Mouse (Mus musculus) adrenal gland, postnatal 4 days (tissue): ENCODE data around the gene Nfya. TPM values are rescaled to one million over a fixed set of nuclear protein-coding genes. Genes with fewer than 3 reads are reported as not detected.

Experiments
- DNase-seq, 2 experiments: peaks; one replicate each; pipeline ENCODE4 v3.0.0; 2021 to 2022; ENCODE audit warnings: low spot score in 2 of 2, mixed read lengths in 2 of 2
- long read RNA-seq, 2 experiments: library from polyadenylated mRNA; stranded (forward); transcript quantifications; one replicate each; pipeline ENCODE4 v2.0.0; 2021
- total RNA-seq, 2 experiments: library from RNA; stranded (reverse); gene quantifications; 2 replicates each; pipeline ENCODE4 v1.2.3; 2021

Nfya gene
- 10 to 100 TPM; 28.3 to 35.4 TPM for total RNA-seq
- long read RNA-seq, experiment 1, partial matches to known transcripts, result 0 of 2 reads
- long read RNA-seq, experiment 1, other reads (novel, unspliced or antisense), result 2 of 2 reads
- long read RNA-seq, experiment 2, partial matches to known transcripts, result 0 of 5 reads
- long read RNA-seq, experiment 2, other reads (novel, unspliced or antisense), result 4 of 5 reads

DNA sequence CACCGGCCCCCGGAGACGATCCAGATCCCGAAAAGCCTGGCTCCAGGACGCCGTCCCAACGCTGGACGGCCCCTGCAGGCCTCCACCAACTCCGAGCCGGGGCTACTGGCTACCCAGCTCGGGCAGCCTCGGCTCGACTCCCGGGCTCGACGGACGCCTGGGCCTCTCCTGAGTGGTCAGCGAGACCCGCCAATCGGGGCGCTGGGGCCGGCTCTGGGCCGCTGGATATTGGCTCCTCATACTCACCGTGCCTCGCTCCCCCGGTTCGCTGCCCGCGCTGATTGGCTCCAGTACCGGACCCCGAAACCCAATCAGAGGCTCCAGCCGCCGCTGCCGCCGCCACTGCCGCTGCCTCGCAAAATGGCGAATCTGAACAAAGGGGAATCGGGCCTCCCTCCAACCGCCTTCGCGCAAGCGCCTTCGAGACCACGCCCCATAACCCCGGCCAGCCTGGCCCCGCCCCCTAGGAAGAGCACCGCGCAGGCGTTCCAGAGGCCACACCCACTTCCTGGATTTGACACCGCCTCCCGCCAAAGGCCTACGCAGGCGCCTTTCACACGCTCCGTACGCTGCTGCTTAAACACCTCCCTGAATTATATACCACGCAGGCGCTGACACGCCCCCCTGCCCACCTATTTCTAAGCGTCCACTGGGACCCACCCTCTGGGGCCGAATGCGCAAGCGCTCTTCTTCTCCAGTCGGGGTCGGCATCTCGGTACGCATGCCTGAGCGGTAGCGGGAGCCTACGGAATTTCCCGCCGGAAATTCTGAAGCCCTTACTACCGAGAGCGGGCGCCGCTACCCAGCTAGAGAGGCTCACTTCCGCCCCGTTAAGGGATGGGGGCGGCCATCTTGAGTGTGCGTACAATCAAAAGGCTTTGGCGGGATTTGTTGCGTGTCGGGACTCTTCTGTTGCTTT is at the start of gene Nfya, which contains the start of gene Oard1:
Gene Nfya, minus strand, starts transcription at position 527 of the 919 bp plus-strand sequence.
Gene Oard1, plus strand, starts transcription at position 635 of the 919 bp plus-strand sequence.
- DNase-seq, result peak; percentile 98 to 100

DNA sequence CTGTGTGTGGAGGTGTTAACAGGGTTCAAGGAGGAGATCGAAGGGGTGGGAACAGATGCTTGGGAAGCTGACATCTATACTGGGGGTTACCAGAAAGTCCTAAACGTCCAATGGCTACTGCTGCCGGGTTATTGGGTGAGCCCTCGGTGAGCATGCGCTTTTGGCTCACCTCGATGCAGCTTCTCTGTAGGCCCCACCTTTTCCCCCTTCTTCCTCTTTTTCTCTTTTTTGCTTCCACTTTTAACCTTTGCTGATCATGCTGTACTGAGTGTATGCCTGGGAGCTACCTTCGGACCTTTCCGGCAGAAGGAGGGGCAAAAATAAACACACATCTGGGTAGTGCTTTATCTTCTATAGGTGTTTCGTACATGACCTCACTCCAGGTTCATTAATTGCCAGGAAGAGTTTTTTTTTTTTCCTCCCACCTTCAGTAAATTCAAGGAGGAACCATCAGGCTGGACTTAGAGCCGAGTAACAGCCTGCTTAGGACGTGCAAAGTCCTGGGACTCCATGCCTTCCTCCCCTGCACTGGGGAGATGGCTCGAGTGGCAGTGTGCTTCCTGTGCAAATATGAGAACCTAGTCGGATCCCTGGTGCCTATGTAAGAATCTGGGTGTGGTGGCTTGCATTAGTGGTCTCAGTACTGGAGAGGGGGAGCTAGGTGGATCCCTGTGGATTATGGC is 48.4 kb upstream of the Nfya start:
- no peak for DNase-seq

DNA sequence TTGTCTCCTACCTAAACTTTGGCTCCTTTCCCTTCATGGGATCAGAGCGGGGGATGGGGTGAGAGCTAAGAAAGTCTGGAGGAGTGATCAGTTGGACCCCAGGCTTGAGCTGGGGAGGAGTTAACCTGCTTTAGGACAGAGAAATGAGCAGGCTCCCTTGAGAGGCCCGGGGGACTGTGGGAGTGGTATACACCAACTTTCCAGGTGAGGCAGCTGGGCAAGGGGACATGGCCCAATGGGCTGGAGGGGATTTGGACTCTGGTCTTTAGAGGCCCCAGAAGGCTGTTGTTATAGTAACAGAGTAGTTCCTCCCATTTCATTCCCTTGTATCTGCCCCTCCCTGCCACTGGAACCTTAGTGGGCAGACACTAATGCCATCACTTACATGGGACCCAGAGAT is 46.2 kb upstream of the Nfya start:
- DNase-seq, result no peak

DNA sequence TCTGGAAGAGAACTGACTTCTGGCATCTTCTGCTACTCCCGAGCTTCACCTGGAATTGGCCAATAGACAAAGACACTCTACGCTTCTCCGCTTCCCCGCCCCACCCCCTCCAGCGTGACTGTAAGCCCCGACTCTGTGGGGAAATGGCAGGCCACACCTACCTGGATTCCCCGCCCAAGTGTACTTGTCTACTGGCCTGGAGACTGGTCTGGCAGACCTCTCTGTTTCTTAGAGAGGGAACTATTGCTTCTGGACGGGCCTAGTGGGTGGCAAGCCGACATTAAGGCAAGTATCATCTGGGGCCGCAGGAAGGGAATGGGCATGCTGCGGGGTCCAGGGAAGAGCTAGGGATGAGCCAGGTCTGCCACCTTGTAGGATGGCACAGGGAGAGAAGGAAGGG is 45.0 kb upstream of the Nfya start, which contains the start of gene Unc5cl:
Gene Unc5cl, plus strand, starts transcription at position 214 of the 400 bp plus-strand sequence.
- no peak for DNase-seq

DNA sequence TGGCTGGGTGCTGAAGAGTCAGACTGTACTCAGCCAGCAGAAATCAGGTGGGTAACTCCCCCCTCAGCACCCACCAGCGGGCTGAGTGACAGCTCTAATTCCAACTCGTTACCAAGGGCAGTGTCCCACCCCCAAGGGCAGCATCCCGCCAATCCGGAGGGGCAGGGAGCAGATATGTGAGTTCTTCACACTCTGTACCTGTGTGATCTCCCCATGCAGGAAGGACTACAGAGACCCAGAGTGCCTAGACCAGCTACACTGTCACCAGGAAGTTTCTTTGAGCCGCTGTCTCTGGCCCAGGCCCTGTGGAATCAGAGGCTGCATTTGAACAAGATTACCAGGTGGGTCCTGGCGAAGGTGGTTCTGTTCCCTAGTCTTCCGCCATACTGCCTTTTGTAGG is 44.5 kb upstream of the Nfya start:
- DNase-seq, result no peak

DNA sequence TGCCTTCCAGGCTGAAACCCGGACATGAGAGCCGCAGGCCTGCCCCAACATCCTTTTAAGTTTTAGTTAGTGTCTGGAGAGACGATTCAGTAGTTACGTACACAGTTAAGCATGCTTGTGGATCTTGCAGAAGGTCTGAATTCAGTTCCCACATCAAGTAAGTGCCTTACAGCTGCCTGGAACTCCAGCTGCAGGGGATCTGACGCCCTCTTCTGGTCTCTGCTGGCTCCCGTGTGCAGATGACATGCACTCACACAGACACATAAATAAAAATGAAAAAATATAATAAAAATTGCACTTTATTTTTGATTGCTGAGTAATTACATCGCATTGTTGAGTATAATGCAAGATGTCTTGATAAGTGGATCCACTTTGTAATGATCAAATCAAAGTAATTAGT is 43.8 kb upstream of the Nfya start:
- DNase-seq, result no peak

DNA sequence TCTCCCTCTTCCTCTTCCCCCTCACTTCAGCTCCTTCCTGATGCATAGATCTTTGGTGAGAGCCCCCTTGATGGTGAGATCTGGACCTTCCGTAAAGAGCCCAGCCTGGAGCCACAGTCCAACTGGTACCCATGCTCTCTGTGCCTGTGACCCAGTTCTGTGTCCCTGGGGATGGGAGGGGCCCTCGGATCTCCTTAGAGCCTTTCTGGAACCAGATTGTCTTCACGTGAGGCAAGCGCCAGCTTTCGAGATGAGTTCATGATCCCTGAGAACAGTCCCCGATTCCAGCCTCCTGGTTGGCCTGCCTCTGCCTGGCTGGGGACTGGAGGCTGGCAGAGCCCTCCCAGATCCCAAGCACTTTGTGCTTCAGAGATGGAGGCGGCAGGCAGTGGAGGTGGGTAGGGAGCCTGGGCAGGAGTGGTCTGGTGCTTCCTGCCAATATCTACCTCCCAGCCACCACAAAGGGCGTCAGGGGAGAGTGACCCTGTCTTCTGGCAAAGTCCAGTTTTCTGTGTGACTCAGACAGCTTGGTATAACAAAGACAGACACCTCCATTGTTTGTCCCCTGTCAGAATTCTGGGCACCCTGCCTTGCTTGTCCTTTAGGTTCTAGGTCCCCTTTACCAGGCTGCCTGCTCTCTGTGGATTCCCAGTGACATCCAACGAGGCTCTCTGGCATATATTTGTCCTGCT is 42.2 kb upstream of the Nfya start:
- no peak for DNase-seq

DNA sequence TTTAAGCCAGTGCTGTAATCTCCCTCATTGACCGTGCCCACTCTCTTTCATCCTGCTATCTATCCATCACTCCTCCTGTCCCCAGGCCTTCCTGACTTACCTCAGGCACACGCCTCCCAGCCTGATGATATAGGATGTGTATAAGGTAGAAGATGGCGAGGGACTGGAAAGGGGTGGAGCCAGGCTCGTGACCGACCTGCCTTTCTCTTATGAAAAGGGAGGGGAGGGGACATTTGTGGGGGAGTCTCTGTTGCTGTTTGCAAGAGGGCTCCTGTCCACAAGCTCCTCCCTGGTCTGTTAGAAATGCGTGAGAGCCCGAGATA is 41.6 kb upstream of the Nfya start, which contains the start of gene Tspo2:
Gene Tspo2, minus strand, starts transcription at position 170 of the 323 bp plus-strand sequence.
- no peak for DNase-seq

DNA sequence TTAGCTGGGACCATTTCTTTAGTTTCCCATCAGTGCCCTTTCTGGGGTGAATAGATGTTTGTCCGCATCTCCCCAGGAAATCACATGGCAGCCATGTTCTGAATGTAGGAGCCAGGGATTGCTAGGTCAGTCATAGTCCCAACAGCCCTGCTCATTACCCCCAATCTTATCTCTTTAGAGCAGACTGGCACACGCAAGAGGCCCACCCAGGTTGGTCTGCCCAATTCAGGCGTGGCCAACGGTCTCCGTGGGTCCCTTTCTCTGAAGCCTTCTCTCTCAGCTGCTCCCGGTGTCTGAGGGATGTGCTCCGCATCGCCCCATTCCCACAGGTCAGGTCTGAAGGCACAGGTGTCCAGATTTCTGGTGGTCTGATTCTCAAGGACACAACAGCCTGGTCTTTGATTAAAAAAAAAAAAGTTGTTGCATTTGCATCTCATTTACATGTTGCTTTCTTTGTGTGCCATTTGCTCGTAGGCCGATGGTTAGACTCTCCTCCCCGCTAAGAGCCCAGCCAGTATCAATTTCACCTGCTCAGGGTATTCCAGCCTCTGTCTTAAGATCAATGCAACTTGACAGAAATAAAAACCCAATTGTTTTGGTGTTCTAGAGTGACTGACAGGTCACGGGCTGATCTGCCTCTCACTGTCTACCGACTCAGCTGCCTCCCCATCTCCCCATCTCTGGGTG is 41.1 kb upstream of the Nfya start:
- DNase-seq, result no peak

DNA sequence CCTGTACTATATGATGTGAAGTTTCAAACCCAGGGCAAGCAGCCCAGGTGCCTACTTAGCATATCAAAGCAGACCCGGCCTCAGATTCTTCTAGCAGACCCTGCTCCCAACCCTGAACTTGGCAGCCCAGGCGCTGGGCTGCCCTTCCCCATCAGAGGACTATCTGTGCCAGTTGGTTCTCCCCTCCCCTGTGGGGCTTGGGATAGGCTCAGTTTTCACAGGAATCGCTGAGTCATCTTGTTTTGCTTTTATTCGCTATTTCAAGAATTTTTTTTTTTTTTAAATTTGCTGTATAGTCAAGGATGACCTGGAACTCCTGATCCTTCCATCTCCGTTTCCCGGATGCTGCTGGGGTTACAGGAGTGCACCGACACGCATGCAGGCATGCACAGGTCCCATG is 38.0 kb upstream of the Nfya start:
- no peak for DNase-seq

DNA sequence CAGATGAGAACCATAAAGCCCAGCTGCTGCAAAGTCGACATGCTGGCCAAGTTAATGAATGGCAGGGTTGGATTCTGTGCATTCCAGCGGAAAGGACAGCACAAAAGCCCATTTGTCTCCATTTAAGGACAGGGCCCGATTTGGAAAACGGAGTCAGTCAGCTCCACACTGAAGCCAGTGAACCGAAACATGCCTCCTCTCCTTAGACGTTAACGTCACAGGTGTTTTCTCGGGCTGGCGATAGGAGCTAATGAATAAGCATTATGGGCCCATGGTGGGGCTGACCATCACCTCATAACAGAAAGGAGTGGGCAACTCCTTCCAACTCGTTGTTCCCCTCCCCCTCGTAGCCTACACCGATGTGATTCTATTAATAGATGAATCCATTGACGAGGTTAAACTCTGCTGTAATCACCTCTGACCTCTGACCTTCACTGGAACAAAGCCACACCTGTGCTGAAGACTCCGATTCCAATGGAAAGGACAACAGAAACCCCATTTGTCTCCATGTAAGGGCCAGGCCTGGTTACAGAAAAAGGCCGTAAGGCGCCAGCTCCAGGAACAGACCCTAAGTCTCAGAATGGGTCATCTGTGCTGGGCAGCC is 33.9 kb upstream of the Nfya start:
- DNase-seq, result no peak

DNA sequence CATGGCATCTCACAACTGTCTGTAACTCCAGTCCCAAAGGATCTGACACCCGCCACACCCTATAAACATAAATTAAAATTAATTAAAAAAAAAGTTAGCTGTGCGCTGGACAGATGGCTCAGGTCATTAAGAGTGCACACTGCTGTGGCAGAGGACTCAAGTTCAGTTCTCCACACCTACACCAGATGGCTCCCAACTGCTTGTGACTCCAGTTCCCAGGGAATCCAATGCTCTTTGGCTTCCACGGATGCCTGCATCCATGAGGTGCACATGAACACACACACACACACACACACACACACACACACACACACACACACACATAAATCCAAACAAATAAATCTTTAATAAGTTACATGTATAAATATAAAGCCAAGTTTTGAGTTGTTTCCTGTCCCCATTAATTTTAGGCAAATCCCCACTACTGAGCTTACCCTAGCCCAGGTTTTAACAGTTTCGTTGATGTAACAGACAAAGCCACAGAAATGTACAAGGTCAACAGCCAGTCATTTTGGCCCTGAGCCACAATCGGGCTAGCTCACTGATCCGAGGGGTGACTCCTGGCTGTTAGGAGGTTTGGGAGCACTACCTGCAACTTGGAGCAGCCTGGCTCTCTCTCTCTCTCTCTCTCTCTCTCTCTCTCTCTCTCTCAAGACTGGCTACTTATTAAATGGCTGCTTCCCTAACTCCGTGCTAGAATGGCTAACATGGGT is 33.2 kb upstream of the Nfya start:
- DNase-seq, result no peak

DNA sequence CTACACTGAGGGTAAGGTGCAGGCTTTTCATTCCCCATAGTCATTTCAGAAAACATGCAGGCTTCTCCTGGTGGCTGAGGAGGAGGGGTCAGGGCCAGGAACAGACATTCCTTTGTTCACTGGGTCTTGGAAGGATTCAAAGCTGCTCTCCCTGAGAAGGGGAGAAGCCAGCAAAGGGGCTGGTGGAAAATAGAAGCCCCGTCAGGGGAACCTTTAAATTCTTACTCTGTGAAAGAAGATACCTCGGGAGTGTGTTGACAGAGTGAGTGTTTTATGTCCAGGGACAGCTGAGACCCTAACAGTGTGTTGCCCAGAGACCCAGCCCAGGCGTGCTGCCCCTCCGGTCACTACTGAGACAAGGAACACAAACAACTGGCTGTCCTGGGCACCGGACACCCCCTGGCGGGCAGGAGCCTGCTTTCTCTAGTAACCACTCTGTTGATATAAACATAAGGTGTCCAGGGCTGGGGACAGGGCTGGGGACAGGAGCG is 27.8 kb upstream of the Nfya start:
- no peak for DNase-seq

DNA sequence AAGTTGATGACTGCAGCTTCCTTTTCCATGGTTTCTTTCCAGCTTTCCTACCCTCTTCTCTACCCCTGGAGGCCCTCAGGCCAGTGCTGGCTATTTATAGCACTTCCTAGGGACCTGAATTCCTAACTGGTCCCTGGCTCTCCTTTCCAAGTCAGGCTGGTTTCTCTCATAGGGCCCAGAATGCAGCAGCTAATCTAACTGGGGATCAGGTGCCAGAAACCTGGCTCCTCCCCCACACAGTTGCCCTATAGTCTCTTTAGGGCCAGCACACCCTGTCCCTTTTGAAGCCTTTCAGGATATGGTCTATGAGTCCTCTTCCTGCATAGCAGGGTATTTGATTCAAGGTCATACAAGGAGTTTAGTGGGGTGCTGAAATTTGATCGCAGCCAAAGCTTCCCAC is 26.8 kb upstream of the Nfya start:
- no peak for DNase-seq

DNA sequence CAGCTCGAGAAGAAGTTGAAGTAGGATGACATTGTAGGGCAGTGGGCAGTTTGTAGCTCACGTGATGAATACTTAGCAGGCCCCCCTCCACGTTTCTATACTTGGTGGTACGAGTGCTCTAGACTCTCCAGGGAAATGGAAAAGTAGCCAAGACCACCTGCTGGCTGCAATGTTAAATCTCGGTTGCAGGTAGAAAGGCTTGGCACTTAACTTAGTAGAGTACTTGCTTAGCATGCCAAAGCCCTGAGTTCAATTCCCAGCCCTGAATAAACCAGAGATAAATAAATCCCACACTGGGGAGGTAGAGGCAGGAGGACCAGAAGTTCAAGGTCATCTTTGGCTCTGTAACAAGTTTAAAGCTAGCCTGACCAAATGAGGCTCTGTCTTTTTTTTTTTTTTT is 24.8 kb upstream of the Nfya start:
- no peak for DNase-seq

DNA sequence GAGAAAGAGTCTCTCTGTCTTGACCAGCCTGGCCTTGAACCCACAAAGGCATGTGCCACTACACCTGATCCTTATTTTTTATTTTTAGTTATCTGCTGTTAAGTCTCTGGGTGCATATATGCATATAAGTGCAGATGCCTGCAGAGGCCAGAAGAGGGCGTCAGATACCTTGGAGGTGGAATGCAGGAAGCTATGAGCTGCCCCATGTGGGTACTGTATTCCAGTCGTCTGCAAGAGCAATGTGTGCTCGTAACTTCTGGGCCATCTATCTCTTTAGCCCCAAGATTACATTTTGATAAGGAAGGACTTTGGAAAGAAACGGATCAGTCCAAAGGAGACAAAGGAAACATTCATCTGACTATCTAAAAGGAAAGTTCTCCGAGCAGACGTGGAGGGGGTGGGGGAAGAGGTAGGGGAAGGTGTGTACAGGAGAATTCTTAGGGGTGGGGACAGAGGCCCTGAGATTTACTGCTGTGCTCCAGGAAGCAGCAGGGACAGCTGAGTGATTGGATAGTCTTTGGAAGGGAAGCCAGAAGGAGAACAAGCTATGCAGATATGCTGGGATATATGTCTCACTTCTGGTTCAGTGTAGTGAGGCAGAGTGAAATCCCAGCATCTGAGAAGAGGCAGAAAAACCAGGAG is 24.1 kb upstream of the Nfya start:
- no peak for DNase-seq

DNA sequence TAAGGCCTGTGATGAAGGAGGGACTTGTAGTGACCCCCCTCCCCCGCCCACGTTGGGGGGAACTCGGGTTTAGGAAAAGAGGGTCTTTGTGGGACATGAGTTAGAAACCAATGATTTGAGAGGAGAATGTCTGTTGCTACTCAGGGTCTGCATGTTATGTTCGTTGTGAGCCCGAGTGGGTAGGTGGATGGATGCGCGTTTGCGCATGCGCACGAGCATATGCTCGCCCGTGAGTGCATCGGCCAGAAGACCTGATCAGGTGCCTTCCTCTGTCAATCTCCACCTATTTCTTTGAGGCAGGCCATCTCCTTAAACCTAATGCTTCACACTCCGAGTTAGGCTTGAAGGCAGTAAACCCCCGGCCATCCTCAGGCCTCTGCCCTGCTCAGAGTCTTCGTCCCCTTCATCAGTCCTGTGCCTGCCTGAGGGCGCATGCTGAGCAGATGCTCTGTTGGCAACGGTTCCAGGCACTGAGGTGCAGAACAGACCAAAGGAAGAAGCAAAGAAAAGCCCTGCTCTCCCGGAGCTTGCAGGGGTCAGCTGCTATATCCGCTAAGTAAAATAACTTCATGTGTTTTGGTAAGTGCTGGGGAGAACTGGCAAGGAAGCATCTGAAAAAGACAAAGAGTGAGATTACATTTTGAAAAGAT is 23.4 kb upstream of the Nfya start:
- DNase-seq, result no peak

DNA sequence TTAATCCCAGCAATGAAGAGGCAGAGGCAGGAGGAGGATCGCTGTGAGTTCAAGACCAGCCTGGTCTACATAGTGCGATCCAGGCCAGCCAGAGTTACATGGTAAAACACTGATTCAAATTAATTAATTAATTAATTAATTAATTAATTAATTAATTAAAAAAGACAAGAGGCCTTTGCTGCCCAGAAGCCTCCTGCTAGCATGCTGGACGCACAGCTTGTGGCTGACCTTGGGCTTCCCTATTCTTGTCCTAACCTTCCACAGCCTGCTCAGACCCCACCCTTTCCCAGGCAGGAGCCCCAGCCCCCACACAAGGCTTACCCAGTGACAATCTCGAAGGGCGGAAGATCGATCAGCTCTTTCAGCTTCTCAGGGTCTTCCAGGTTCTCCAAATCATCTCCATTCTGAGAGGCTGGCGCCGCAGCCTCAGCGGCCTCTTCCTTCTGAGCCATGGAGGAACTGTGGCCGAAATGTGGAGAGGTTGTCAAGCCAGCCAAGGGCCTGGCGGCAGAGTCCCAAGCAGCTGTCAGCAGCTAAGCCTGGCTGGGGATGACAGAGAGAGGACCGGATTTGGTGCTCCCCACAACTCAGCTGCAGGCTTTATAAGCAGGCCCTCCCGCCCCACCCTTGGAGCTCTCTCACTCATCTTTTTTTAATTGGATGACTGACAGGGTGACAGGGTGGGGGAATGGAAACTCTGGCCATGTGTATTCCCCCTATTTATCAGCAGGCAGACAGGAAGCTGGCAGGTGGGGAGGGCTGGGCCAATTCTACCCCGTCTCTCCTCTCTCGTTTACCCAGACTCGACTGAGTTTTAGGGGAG is 22.7 kb upstream of the Nfya start, which contains the start of gene Apobec2:
Gene Apobec2, minus strand, starts transcription at position 773 of the 823 bp plus-strand sequence.
- no peak for DNase-seq
